Mouse (Mus musculus) bone marrow, adult 2 months (tissue): Measurements from ENCODE around the gene Lmo7. TPM values are rescaled to one million over a fixed set of nuclear protein-coding genes. Genes with fewer than 3 reads are reported as not detected.

Source experiments
- H3K27ac ChIP-seq: fragments of 200-500 bp; 2 replicates; pipeline ENCODE4 v1.5.1; 2012; ENCODE audit warnings: low read depth, mild to moderate bottlenecking, control low read depth, inconsistent platforms, low read length; ENCODE audit not compliant: control insufficient read depth, poor library complexity, insufficient read depth
- H3K4me1 ChIP-seq: fragments of 200-500 bp; 2 replicates; pipeline ENCODE4 v1.6.1; 2011; ENCODE audit warnings: low read length; ENCODE audit not compliant: control insufficient read depth, insufficient read depth
- H3K4me3 ChIP-seq: fragments of 200-500 bp; replicated peaks from 2 replicates; pipeline ENCODE3; 2011; ENCODE audit warnings: mild to moderate bottlenecking, low read depth, low read length, control low read depth; ENCODE audit not compliant: control insufficient read depth
- CTCF ChIP-seq: fragments of 200-500 bp; IDR thresholded peaks from 2 replicates; pipeline ENCODE4 v1.5.1; 2011; ENCODE audit warnings: low read length, control low read depth; ENCODE audit not compliant: control insufficient read depth, insufficient read depth
- POLR2A ChIP-seq: fragments of 200-500 bp; IDR thresholded peaks from 2 replicates; pipeline ENCODE4 v1.6.1; 2011; ENCODE audit warnings: low read depth, mild to moderate bottlenecking, control low read depth, low read length, borderline replicate concordance; ENCODE audit not compliant: control insufficient read depth
- WGBS: fragments of 180-500 bp; shearing (Covaris S2); methylation state at CpG from one replicate; pipeline ENCODE4 v1.1.7; 2018; 5-methylcytosine and 5-hydroxymethylcytosine counted together
- polyA plus RNA-seq: library from polyadenylated mRNA; stranded (reverse); fragments of >200 nt; gene quantifications from 2 replicates; pipeline ENCODE4 v1.2.4, GENCODE M21; 2011; ENCODE audit warnings: low replicate concordance; ENCODE audit not compliant: missing spikeins, insufficient read depth, insufficient read length

Gene Lmo7
- 2.7 and 5.1 TPM in 2 replicates for polyA plus RNA-seq

GRCm38 (mm10) chr14:101729237-101729971 is at the start of gene Lmo7, which contains the start of gene Gm9922:
TSS of gene Lmo7 (plus strand) at chr14:101729957.
TSS of gene Gm9922 (minus strand) at chr14:101729814.
- Histone ChIP-seq H3K4me3 (peak within 1 kb of the TSS; percentile 48), H3K4me1 (no peaks in the 10 kb centered on the region), H3K27ac (no peak within 1 kb of the TSS)
- TF ChIP-seq POLR2A (no peak), CTCF (no peak)
- under 1% methylated on average over 51 of the region's 51 CpGs for WGBS

GRCm38 (mm10) chr14:101687696-101688095 is 42.1 kb upstream of the Lmo7 start:
- H3K4me3 ChIP-seq = no peak overlapping the region
- H3K27ac ChIP-seq = no peak overlapping the region
- TF ChIP-seq CTCF = no peak
- TF ChIP-seq POLR2A = no peak
- 89% methylated on average over 6 of the region's 6 CpGs for WGBS
- no peaks in the 10 kb centered on the region for H3K4me1 ChIP-seq

- H3K4me1 ChIP-seq = no peaks in the 10 kb centered on the region
- WGBS = 84% methylated on average over 2 of the region's 2 CpGs
- no peak overlapping the region for H3K4me3 ChIP-seq
- no peak for TF ChIP-seq POLR2A
- TF ChIP-seq CTCF = no peak
- H3K27ac ChIP-seq = no peak overlapping the region
Measured at GRCm38 (mm10) chr14:101688406-101688805, 41.4 kb upstream of the Lmo7 start.

GRCm38 (mm10) chr14:101704479-101704878 is 25.3 kb upstream of the Lmo7 start:
- Histone ChIP-seq H3K4me1 (no peaks in the 10 kb centered on the region), H3K4me3 (no peak overlapping the region), H3K27ac (no peak overlapping the region)
- no peak for TF ChIP-seq CTCF
- TF ChIP-seq POLR2A = no peak
- 68% methylated on average over 4 of the region's 4 CpGs for WGBS

- Histone ChIP-seq H3K4me1 (no peaks in the 10 kb centered on the region), H3K4me3 (no peak overlapping the region), H3K27ac (no peak overlapping the region)
- TF ChIP-seq CTCF (no peak), POLR2A (no peak)
- 64% methylated on average over 5 of the region's 5 CpGs for WGBS
Measured at GRCm38 (mm10) chr14:101707088-101707487, 22.7 kb upstream of the Lmo7 start.

- 79% methylated on average over 2 of the region's 2 CpGs for WGBS
Measured at GRCm38 (mm10) chr14:101714414-101714813, 15.3 kb upstream of the Lmo7 start.

GRCm38 (mm10) chr14:101729972-101730692 is 375 bp downstream of the Lmo7 start:
- Histone ChIP-seq H3K4me3 (peak overlapping the region; percentile 48), H3K27ac (no peak overlapping the region), H3K4me1 (no peaks in the 10 kb centered on the region)
- no peak for TF ChIP-seq POLR2A
- TF ChIP-seq CTCF = no peak
- WGBS = 5% methylated on average over 28 of the region's 28 CpGs

More at GRCm38 (mm10) chr14:101714414-101714813, 15.3 kb upstream of the Lmo7 start:
- no peaks in the 10 kb centered on the region for H3K4me1 ChIP-seq
- no peak overlapping the region for H3K4me3 ChIP-seq
- no peak overlapping the region for H3K27ac ChIP-seq
- TF ChIP-seq CTCF (no peak), POLR2A (no peak)
